Mouse (Mus musculus): ENCODE measurements at regions not wholly inside any gene's neighbourhood (a gene's known extent, or its start where the extent isn't known, plus 50 kb on each side); places are given as distances from the start of the nearest gene placed in this dataset.

DNA sequence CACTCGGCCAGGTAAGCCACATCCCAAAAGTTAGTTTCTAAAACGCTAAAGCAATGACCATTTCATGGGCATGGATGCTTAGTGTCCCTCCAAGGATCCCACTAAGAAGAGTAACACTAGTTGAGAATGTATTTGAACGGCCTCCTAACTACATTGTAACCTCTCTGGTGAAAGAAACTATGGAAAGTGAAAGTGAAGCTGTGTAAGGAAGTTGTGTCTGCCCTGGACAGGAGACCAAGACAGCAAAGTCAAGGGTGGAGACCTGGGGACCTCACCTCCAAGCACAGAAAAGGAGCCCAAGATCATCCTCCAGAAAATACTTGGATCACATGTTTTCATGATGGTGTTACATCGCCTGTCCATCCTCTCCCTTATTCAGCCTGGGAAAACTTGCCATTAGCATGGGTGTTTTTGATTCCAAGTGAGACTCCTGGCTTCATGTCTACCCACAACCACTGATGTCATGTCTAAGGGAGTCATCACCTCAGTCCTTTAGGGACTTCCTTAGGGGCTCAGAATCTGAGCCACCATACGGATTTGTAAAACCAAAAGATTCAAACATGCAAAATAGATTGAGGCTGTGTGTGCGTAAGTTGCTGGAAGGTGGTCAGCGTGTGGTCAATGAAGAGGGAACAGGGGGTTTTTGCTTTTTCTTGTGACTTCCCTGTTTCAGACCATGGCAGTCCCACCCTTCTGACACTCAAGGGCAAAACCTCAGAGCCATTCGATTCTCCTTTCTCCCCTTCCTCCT, 62.4 kb upstream of the 1700016C15Rik start:
- DNase-seq (ENCODE audit: low spot score), result no peak

DNA sequence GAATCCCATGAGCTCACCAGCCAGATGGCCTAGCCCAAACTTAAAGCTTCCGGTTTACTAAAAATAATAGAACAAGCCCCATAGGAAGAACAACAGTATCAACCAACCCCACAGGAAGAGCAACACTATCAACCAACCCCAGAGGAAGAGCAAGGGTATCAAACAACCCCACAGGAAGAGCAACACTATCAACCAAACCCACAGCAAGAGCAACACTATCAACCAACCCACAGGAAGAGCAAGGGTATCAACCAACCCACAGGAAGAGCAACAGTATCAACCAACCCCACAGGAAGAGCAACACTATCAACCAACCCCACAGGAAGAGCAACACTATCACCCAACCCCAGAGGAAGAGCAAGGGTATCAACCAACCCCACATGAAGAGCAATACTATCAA, 59.0 kb upstream of the 1700016C15Rik start:
- no peak for DNase-seq (ENCODE audit: low spot score)

DNA sequence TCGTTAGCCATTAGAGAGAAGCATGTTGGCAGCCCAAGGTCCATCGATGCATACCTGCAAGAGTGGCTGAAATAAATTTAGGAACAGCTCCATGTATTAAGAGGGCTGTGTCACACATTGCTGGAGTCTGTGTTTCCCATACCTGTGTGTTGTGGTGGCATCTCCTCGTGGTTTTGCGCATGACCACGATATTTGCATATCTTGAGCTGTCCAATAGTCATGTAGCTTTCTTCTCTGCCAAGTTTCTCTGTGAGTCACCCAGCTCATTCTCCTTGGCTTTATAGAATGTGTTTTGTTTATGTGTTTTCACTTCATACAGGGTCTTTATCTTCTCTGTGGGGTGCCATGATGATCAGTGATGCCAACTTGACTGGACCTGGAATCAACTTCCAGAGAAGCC, 53.0 kb upstream of the 1700016C15Rik start:
- DNase-seq (ENCODE audit: low spot score), result no peak

DNA sequence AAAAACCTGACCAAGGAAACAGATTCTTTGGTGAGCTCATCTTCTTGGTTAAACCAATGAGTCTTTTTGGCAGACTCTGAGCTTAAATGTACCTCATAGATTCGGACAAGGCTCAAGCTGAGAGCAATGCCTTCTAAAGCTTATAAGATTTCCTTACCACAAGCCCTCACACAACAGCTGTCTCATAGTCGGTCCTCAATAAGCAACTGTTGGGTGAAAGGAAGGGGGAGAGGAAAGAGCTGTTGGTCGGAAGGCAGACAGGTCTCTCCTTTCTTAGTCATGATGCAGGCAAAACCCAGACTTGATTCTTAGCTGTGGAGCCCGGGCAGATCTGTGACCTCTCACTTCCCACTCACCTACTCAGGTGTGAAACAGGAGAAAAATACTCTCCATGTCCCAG, 50.8 kb upstream of the 1700016C15Rik start:
- no peak for DNase-seq (ENCODE audit: low spot score)

Data from ovary, postnatal 14 days (tissue).